Mouse (Mus musculus): ENCODE data around the gene Hnrnpl.

DNA sequence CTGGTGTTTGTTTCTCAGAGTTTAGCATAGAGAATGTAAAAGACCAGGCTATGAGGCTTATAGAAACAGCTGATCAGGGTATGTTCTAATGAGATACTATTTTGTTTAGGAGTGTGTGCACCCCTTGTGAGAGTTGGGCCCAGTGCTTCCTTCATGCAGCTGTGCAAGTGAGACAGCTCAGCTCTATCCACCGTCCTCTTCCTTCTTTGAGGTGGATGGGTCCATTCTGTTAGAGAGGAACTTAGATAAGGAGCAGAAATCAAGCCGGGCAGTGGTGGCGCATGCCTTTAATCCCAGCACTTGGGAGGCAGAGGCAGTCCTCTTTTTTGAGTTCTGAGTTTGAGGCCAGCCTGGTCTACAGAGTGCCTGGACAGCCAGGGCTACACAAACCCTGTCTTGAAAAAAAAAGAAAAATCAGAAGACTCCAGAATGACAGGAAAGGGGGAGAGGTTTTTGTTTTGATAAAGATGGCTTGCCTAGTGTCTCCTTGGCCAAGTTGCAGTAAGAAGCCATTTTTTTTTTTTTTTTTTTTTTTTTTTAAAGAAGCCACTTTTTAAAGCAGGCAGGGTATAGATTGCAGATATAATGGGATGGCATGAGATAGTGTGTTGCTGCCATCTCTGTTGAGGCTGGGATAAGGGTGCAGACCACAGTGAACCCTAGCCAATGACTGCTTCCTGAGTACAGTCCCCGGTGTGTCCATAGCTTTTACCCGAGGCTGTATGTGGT, 6.1 kb downstream of the Hnrnpl start:
- TF ChIP-seq CTCF (IDR thresholded peaks at IDR 0.05; ENCODE audit: low read depth, low read length) (no peak), POLR2A (IDR thresholded peaks at IDR 0.05; ENCODE audit: borderline replicate concordance, low read depth, low read length) (no peak)

All from bone marrow macrophage, adult 2 months (primary cell).